Mouse (Mus musculus): ENCODE results near the gene Tnfrsf9.
"Not testable (repeated sequence)": the region's sequence is repeated elsewhere in the genome, so short reads cannot be mapped to it uniquely, and the experiment has no call there.

DNA sequence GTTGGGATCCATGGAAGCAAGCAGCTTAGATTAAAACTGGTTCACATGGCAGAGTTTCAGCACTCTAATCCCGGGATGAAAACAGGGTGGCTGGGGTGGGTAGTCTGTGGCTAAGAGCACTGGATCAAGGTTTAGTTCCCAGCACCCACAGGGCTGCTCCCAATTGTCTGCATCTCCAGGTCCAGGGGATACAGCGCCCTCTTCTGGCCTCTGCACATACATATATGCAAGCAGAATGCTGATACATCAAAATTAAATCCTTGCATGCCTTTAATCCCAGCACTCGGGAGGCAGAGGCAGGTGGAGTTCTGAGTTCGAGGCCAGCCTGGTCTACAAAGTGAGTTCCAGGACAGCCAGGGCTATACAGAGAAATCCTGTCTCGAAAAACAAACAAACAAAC is 5.8 kb upstream of the Tnfrsf9 start:
- not testable (repeated sequence) for TF ChIP-seq POLR2A (IDR thresholded peaks at IDR 0.05; ENCODE audit: borderline replicate concordance, low read depth, low read length)
- TF ChIP-seq CTCF (IDR thresholded peaks at IDR 0.05; ENCODE audit: low read depth, low read length) = peak; percentile 44

Measured in bone marrow macrophage, adult 2 months (primary cell).